Mouse (Mus musculus): ENCODE results near the gene Vmn1r209. TPM values are rescaled to one million over a fixed set of nuclear protein-coding genes. Genes with fewer than 3 reads are reported as not detected.

Vmn1r209 gene
- polyA plus RNA-seq, 1 experiment = not detected

Other genes with a start within 250 kb of the Vmn1r209 start
- gene Vmn1r205, start 216.7 kb downstream of the Vmn1r209 start, polyA plus RNA-seq (2012; ENCODE audit: insufficient read depth, insufficient read length, low replicate concordance, missing spikeins) = not detected in 2 replicates
- gene Vmn1r206, start 185.4 kb downstream of the Vmn1r209 start, polyA plus RNA-seq (2012; ENCODE audit: insufficient read depth, insufficient read length, low replicate concordance, missing spikeins) = not detected in 2 replicates
- not detected in 2 replicates for gene Vmn1r207-ps, start 80.1 kb downstream of the Vmn1r209 start, polyA plus RNA-seq (2012; ENCODE audit: insufficient read depth, insufficient read length, low replicate concordance, missing spikeins)
- not detected in 2 replicates for gene Vmn1r208, start 32.3 kb downstream of the Vmn1r209 start, polyA plus RNA-seq (2012; ENCODE audit: insufficient read depth, insufficient read length, low replicate concordance, missing spikeins)
- gene Vmn1r210, start 21.7 kb upstream of the Vmn1r209 start, polyA plus RNA-seq (2012; ENCODE audit: insufficient read depth, insufficient read length, low replicate concordance, missing spikeins) = not detected in 2 replicates
- not detected in 2 replicates for gene Vmn1r211, start 47.9 kb upstream of the Vmn1r209 start, polyA plus RNA-seq (2012; ENCODE audit: insufficient read depth, insufficient read length, low replicate concordance, missing spikeins)
- not detected in 2 replicates for gene Vmn1r212, start 74.5 kb upstream of the Vmn1r209 start, polyA plus RNA-seq (2012; ENCODE audit: insufficient read depth, insufficient read length, low replicate concordance, missing spikeins)
- gene Vmn1r213, start 198.0 kb upstream of the Vmn1r209 start, polyA plus RNA-seq (2012; ENCODE audit: insufficient read depth, insufficient read length, low replicate concordance, missing spikeins) = not detected in 2 replicates
- not detected in 2 replicates for gene Vmn1r214, start 220.7 kb upstream of the Vmn1r209 start, polyA plus RNA-seq (2012; ENCODE audit: insufficient read depth, insufficient read length, low replicate concordance, missing spikeins)

Data from olfactory bulb, adult 2 months (tissue).